Mouse (Mus musculus): ENCODE data around the gene Pgghg. TPM values are rescaled to one million over a fixed set of nuclear protein-coding genes. Genes with fewer than 3 reads are reported as not detected.

The Pgghg gene
- total and polyA plus RNA-seq, 3 experiments = 3.1 to 3.3 (median 3.2) TPM

GRCm38 (mm10) chr7:140941222-140942051 lies at the start of gene Pgghg (continued):
- TF ChIP-seq SMC3 (IDR thresholded peaks at IDR 0.05; ENCODE audit: low read depth, low read length) = no peak; the same call in 1 of the 2 replicates

- H3K36me3 ChIP-seq (replicated peaks in 1 of 2; ENCODE audit: control insufficient read depth in 1 of 2, insufficient read depth in 1 of 2, low read length in 1 of 2) = peaks cover 67 to 79% of the 10 kb centered on the region in 2 experiments
- no peaks in the 10 kb centered on the region for H3K9me3 ChIP-seq (replicated peaks; ENCODE audit: low read length)
- no peak for DNase-seq (ENCODE audit: extremely low read depth)
- no peaks in the 10 kb centered on the region for H3K27me3 ChIP-seq (replicated peaks)
- H3K79me2 ChIP-seq (replicated peaks; ENCODE audit: control insufficient read depth, extremely low read depth, insufficient read depth, poor library complexity, severe bottlenecking) = no peaks in the 10 kb centered on the region; the same call in 1 of the 2 replicates
- TF ChIP-seq USF2 (conservative IDR thresholded peaks at IDR 0.05; ENCODE audit: low read depth, low read length) (no peak), RAD21 (IDR thresholded peaks at IDR 0.05; ENCODE audit: low read depth, low read length) (no peak), GABPA (IDR thresholded peaks at IDR 0.05; ENCODE audit: insufficient replicate concordance, low read depth, low read length) (no peak), ETS1 (conservative IDR thresholded peaks at IDR 0.05; ENCODE audit: low read depth, low read length) (no peak), TBP (conservative IDR thresholded peaks at IDR 0.05; ENCODE audit: low read depth, low read length) (no peak), HCFC1 (IDR thresholded peaks at IDR 0.05; ENCODE audit: low read depth, low read length) (no peak), ZNF384 (IDR thresholded peaks at IDR 0.05; ENCODE audit: low read depth, low read length) (no peak), POLR2AphosphoS2 (IDR thresholded peaks at IDR 0.05; ENCODE audit: low read depth, low read length) (no peak), MEF2A (IDR thresholded peaks at IDR 0.05; ENCODE audit: borderline replicate concordance, low read depth, low read length) (no peak), TCF12 (IDR thresholded peaks at IDR 0.05; ENCODE audit: low read depth, low read length) (no peak), EP300 (IDR thresholded peaks at IDR 0.05; ENCODE audit: low read length) (no peak), JUND (conservative IDR thresholded peaks at IDR 0.05; ENCODE audit: low read depth, low read length) (no peak)
- no peaks in the 10 kb centered on the region for H3K4me1 ChIP-seq (ENCODE audit: control insufficient read depth in 1 of 2, insufficient read depth in 2 of 2)
- in situ Hi-C loops (cut with MboI; ENCODE audit: low pct_ligation_motif_present, low pct_unique_long_range_greater_than_20kb, low sequenced_read_pairs) = no loop called here
- H3K4me2 ChIP-seq (ENCODE audit: insufficient read depth, low read depth, poor library complexity, severe bottlenecking) = no peak overlapping the region
- no peak overlapping the region for H3K27ac ChIP-seq (ENCODE audit: insufficient read depth, low read depth)
- no peak overlapping the region for H3K9ac ChIP-seq (ENCODE audit: insufficient read depth, low read depth)
- no peak overlapping the region for H3K4me3 ChIP-seq (replicated peaks in 1 of 3; ENCODE audit: low read depth in 2 of 3, low read length in 2 of 3, poor library complexity in 1 of 3)
- dilution Hi-C loops (cut with MboI; ENCODE audit: extremely low pct_ligation_motif_present, extremely low pct_unique_long_range_greater_than_20kb, low sequenced_read_pairs) = no loop called here
Measured at GRCm38 (mm10) chr7:140894031-140894430, 47.2 kb upstream of the Pgghg start.

GRCm38 (mm10) chr7:140894611-140895010 lies 46.6 kb upstream of the Pgghg start:
- DNase-seq (ENCODE audit: extremely low read depth) = no peak
- H3K27me3 ChIP-seq (replicated peaks) = no peaks in the 10 kb centered on the region
- no peak overlapping the region for H3K27ac ChIP-seq (ENCODE audit: insufficient read depth, low read depth)
- no peaks in the 10 kb centered on the region for H3K9me3 ChIP-seq (replicated peaks; ENCODE audit: low read length)
- H3K4me2 ChIP-seq (ENCODE audit: insufficient read depth, low read depth, poor library complexity, severe bottlenecking) = no peak overlapping the region
- peaks cover 62 to 79% of the 10 kb centered on the region in 2 experiments for H3K36me3 ChIP-seq (replicated peaks in 1 of 2; ENCODE audit: control insufficient read depth in 1 of 2, insufficient read depth in 1 of 2, low read length in 1 of 2)
- H3K79me2 ChIP-seq (replicated peaks; ENCODE audit: control insufficient read depth, extremely low read depth, insufficient read depth, poor library complexity, severe bottlenecking) = no peaks in the 10 kb centered on the region; the same call in 1 of the 2 replicates
- dilution Hi-C loops (cut with MboI; ENCODE audit: extremely low pct_ligation_motif_present, extremely low pct_unique_long_range_greater_than_20kb, low sequenced_read_pairs) (no loop called here), in situ Hi-C loops (cut with MboI; ENCODE audit: low pct_ligation_motif_present, low pct_unique_long_range_greater_than_20kb, low sequenced_read_pairs) (no loop called here)
- H3K4me3 ChIP-seq (replicated peaks in 1 of 3; ENCODE audit: low read depth in 2 of 3, low read length in 2 of 3, poor library complexity in 1 of 3) = no peak overlapping the region
- TF ChIP-seq PAX5 (IDR thresholded peaks at IDR 0.05; ENCODE audit: low read length) = no peak
- TF ChIP-seq ZC3H11A (IDR thresholded peaks at IDR 0.05; ENCODE audit: low read depth, low read length) = no peak
- H3K4me1 ChIP-seq (ENCODE audit: control insufficient read depth in 1 of 2, insufficient read depth in 2 of 2) = no peaks in the 10 kb centered on the region
- H3K9ac ChIP-seq (ENCODE audit: insufficient read depth, low read depth) = no peak overlapping the region
